Comparison of ENCODE assay signal across 13 mouse cellular contexts in genomic region chr6:35349784-35350183, GRCm38 (mm10). TPM values are rescaled to one million over a fixed set of nuclear protein-coding genes. Genes with fewer than 3 reads are reported as not detected.
A peak's percentile ranks its signal among the peaks of the same experiment; 100 is the strongest.
DNase-seq lines count a peak whose midpoint lies in the region; ATAC-seq and TF ChIP-seq lines count a peak whose summit lies in the region.
"Had no signal": no experiment of that assay in that cellular context is flagged by ENCODE, and none has a peak within 500 bp of the region (broad histone marks: within the 10 kb centered on the region; RNA-seq: fewer than 3 reads in every experiment).

No protein-coding gene starts in this region.

- WGBS in hindbrain, postnatal 0 days: 50% methylated on average over 7 of the region's 7 CpGs
- WGBS in hindbrain, embryonic 10.5 days: 80% methylated on average over 7 of the region's 7 CpGs
- 48% methylated on average over 7 of the region's 7 CpGs for WGBS in lung, postnatal 0 days

- no peak overlapping the region for H3K4me3 ChIP-seq in hindbrain, postnatal 0 days (ENCODE audit: low read length)
- H3K4me3 ChIP-seq in hindbrain, embryonic 10.5 days: no peak overlapping the region
- H3K4me3 ChIP-seq in lung, postnatal 0 days (ENCODE audit: low read depth, low read length): no peak overlapping the region

- peak; percentile 27 for DNase-seq in hindbrain, postnatal 0 days (ENCODE audit: low spot score)
- no peak for DNase-seq in hindbrain, embryonic 10.5 days (ENCODE audit: low spot score)
- peak; percentile 14 to 34 for DNase-seq in gastrocnemius, adult 8-10 months (ENCODE audit: low spot score in 2 of 2)
- DNase-seq in kidney, adult 18-20 months: peak; percentile 25
- DNase-seq in lung, postnatal 0 days (ENCODE audit: low spot score): peak; percentile 75
- DNase-seq in Muller cell, postnatal 12 days (ENCODE audit: inconsistent ontology term): no peak
- DNase-seq in thymus, adult 18-20 months: no peak
- DNase-seq: adrenal gland, adult 8-10 months; thymus, postnatal 14 days had no signal

- no peaks in the 10 kb centered on the region for H3K36me3 ChIP-seq in hindbrain, postnatal 0 days (ENCODE audit: insufficient read depth, low read length)
- H3K36me3 ChIP-seq in hindbrain, embryonic 10.5 days: no peaks in the 10 kb centered on the region
- no peaks in the 10 kb centered on the region for H3K36me3 ChIP-seq in lung, postnatal 0 days (ENCODE audit: insufficient read depth, low read length)

- H3K4me1 ChIP-seq in hindbrain, postnatal 0 days (ENCODE audit: insufficient read depth, low read length): peaks cover 6% of the 10 kb centered on the region
- H3K4me1 ChIP-seq in hindbrain, embryonic 10.5 days (replicated peaks): peaks cover 20% of the 10 kb centered on the region
- H3K4me1 ChIP-seq in lung, postnatal 0 days (ENCODE audit: insufficient read depth, low read depth, low read length): no peaks in the 10 kb centered on the region

- no peak for TF ChIP-seq CTCF in hindbrain, postnatal 0 days (IDR thresholded peaks at IDR 0.05; ENCODE audit: low read depth)
- no peak for TF ChIP-seq CTCF in lung, postnatal 0 days (IDR thresholded peaks at IDR 0.05)

- ATAC-seq in hindbrain, postnatal 0 days: no peak
- peak; percentile 81 for ATAC-seq in lung, postnatal 0 days
- no peak; the same call in 1 of the 2 replicates for ATAC-seq in frontal cortex, adult (ENCODE audit: low TSS enrichment)

- no peaks in the 10 kb centered on the region for H3K27me3 ChIP-seq in hindbrain, postnatal 0 days (ENCODE audit: insufficient read depth, low read length)
- peaks cover 5% of the 10 kb centered on the region; the same call in 1 of the 2 replicates for H3K27me3 ChIP-seq in hindbrain, embryonic 10.5 days (ENCODE audit: insufficient read depth, poor library complexity, severe bottlenecking)
- no peaks in the 10 kb centered on the region for H3K27me3 ChIP-seq in lung, postnatal 0 days (replicated peaks; ENCODE audit: insufficient read depth, low read length)

- no peak overlapping the region for H3K4me2 ChIP-seq in hindbrain, postnatal 0 days (ENCODE audit: low read depth, low read length)
- no peak overlapping the region for H3K4me2 ChIP-seq in lung, postnatal 0 days (replicated peaks; ENCODE audit: low read depth, low read length)
- H3K4me2 ChIP-seq: midbrain, embryonic 11.5 days had no signal

- peak; percentile 70 for TF ChIP-seq EP300 in lung, postnatal 0 days (IDR thresholded peaks at IDR 0.05)

- H3K9ac ChIP-seq in hindbrain, postnatal 0 days (replicated peaks; ENCODE audit: low read length): no peak overlapping the region
- H3K9ac ChIP-seq in lung, postnatal 0 days (replicated peaks; ENCODE audit: low read depth): no peak overlapping the region

- H3K27ac ChIP-seq in hindbrain, postnatal 0 days: no peak overlapping the region
- H3K27ac ChIP-seq in hindbrain, embryonic 10.5 days: no peak overlapping the region
- H3K27ac ChIP-seq in lung, postnatal 0 days (ENCODE audit: low read length): no peak overlapping the region

- H3K9me3 ChIP-seq in hindbrain, postnatal 0 days (ENCODE audit: low read length): no peaks in the 10 kb centered on the region
- H3K9me3 ChIP-seq in hindbrain, embryonic 10.5 days: no peaks in the 10 kb centered on the region
- no peaks in the 10 kb centered on the region for H3K9me3 ChIP-seq in lung, postnatal 0 days (ENCODE audit: low read length)

RNA-seq across cellular contexts. Expression of gene Fam180a, which starts 23.8 kb away (rescaled TPM):
- total RNA-seq in hindbrain, postnatal 0 days (2014; rRNA removed): 0.68 and 1.5 TPM in 2 replicates
- 2.9 and 3.2 TPM in 2 replicates for polyA plus RNA-seq in hindbrain, postnatal 0 days (2015; fragmentation: Nextera tagmentation; extraction: Ambion mirVana)
- not detected in 2 replicates for polyA plus RNA-seq in hindbrain, embryonic 10.5 days (2016; fragmentation: Nextera tagmentation; extraction: Ambion mirVana)
- total RNA-seq in gastrocnemius, adult 8-10 months (2022): 1 to 10 TPM in 1 of 4 experiments, under 1 TPM in 2, not detected in 1; 0.58 to 1.5 (median 0.94) TPM
- polyA plus RNA-seq in lung, postnatal 0 days (2015; fragmentation: Nextera tagmentation; extraction: Ambion mirVana): 3.4 and 4.4 TPM in 2 replicates
- total RNA-seq: common myeloid progenitor, adult 5-6 weeks had no signal
- polyA plus RNA-seq: limb, embryonic 11.5 days; midbrain, embryonic 11.5 days had no signal

RNA-seq across cellular contexts. Expression of gene Slc13a4, which starts 41.9 kb away (rescaled TPM):
- 13.7 and 22.2 TPM in 2 replicates for total RNA-seq in hindbrain, postnatal 0 days (2014; rRNA removed)
- 14.2 and 14.6 TPM in 2 replicates for polyA plus RNA-seq in hindbrain, postnatal 0 days (2015; fragmentation: Nextera tagmentation; extraction: Ambion mirVana)
- polyA plus RNA-seq in hindbrain, embryonic 10.5 days (2016; fragmentation: Nextera tagmentation; extraction: Ambion mirVana): 0.56 and 0.72 TPM in 2 replicates
- total RNA-seq in gastrocnemius, adult 8-10 months (2022): not detected
- polyA plus RNA-seq in lung, postnatal 0 days (2015; fragmentation: Nextera tagmentation; extraction: Ambion mirVana): 0.79 and 1.0 TPM in 2 replicates
- total RNA-seq: common myeloid progenitor, adult 5-6 weeks had no signal

Comparison
In these comparisons a context has a peak if more than half of its experiments do, and no peak if none do; other contexts are left out.
1. DNase-seq: peak in hindbrain, postnatal 0 days (single experiment), gastrocnemius, adult 8-10 months (2 of 2), kidney, adult 18-20 months (single experiment) and lung, postnatal 0 days (single experiment); none in hindbrain, embryonic 10.5 days (single experiment), Muller cell, postnatal 12 days (single experiment) and thymus, adult 18-20 months (0 of 2).